Mouse (Mus musculus): ENCODE data around the gene Fam205a2.
"Not testable (repeated sequence)": the region's sequence is repeated elsewhere in the genome, so short reads cannot be mapped to it uniquely, and the experiment has no call there.

The Fam205a2 gene

GRCm38 (mm10) chr4:42528075-42528474 lies at the start of gene Fam205a2:
Gene Fam205a2 (minus strand): TSS chr4:42528175.
- not testable (repeated sequence) for DNase-seq
